Mouse (Mus musculus): ENCODE data around the gene Chst15.

DNA sequence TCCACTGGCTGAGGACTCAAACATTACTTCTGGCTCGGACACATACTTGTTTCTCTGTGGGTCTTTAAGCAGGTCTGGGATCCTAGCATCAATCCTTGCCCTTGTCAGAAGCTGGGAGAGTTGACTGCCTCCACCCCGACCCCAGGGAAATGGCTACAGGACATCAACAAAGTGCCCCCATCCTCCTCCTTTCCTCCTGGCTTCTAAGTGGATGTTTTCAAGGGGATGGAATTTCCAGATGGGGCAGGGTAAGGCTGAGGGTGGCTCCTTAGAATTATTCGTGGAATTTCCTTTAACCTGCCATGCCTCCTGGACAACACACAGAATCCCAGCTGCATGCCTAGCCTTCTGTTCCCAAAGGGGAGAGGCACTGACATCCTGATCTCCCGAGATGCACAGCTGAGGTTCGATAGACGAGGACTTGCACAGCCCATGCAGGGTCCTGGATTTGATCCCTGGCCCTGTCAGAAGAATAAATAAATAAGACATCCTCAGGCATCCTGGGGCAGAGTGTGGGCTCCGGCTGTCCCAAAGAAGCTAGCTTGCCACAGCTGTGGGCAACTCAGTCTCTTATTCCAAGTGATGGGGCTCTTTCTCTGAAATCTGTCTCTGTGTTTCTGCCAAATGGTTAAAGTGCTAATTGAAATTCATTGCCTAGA, 119.1 kb downstream of the Chst15 start:
- TF ChIP-seq CTCF (conservative IDR thresholded peaks at IDR 0.05; ENCODE audit: insufficient read depth, insufficient read length, low read depth, low read length) (no peak), POLR2A (IDR thresholded peaks at IDR 0.05; ENCODE audit: low read depth, low read length) (no peak)

All from kidney, adult 2 months (tissue).